Mouse (Mus musculus) B cell, adult (primary cell): Measurements from ENCODE around the gene Il20. TPM values are rescaled to one million over a fixed set of nuclear protein-coding genes. Genes with fewer than 3 reads are reported as not detected.

Experiments used
- total RNA-seq: library from RNA; stranded (reverse); gene quantifications from 4 replicates; pipeline ENCODE4 v1.2.4, GENCODE M21; 2023; ENCODE audit not compliant: inconsistent age

Il20 gene
- not detected in 4 replicates for total RNA-seq

DNA sequence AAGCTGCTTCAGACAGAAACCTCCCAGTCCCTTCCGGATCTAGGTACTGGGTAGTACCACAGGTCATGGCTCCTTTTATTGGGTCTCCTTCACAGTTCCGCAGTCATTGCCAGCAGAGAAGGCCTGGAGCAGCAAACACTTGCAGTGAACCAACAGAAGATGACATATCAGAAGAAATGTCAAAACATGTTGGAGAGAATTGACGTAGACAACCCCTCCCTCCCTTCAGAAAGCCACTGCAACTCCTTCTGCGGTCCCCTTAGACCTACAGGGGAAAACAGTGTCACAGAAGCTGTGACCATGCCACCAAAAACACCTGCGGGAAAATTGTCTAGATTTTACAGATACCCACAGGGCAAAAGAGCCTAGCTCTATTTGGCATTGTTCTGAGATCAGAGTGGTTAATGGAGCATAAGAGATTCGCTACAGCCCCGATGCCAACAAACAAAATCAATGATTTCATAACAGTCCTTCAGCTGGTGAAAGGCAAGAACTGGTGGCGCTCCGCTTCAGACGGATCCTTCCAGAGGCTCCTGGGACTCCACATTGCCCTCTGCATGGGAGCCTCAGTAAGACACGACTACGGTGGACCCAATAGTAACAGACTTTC, at the start of gene Il20:
Gene Il20, minus strand, starts transcription at position 51 of the 610 bp plus-strand sequence.

DNA sequence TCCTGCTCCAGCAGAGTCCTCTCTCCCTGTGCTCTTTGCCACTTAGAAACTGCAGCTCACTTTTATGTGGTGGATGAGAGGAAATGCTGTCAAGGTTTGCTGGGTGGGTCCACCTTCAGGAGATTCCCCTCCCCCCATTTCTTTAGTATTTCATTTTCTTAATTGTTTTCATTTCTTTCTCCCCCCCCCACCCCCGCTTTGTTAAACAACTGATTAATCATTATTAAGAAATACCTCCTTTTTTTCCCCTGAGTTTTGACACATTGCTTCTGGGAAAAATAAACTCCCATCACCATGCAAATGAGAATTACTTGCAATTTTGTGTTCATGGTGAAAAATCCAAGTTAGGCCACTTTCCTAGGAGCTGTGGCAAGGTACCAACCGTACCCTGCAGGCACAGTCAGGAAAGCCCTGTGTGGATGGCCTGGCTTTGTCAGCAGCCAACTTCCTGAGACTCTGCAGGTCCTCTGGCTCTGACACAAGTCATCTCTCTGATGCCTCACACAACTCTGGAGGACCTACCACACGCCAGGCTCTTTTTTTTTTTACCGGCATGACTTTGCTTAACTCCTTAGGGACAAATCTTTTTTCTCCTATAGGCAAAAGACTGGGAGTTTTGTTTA, 28.9 kb upstream of the Il20 start, which contains the start of gene Il19:
Gene Il19, minus strand, starts transcription at position 51 of the 623 bp plus-strand sequence.

DNA sequence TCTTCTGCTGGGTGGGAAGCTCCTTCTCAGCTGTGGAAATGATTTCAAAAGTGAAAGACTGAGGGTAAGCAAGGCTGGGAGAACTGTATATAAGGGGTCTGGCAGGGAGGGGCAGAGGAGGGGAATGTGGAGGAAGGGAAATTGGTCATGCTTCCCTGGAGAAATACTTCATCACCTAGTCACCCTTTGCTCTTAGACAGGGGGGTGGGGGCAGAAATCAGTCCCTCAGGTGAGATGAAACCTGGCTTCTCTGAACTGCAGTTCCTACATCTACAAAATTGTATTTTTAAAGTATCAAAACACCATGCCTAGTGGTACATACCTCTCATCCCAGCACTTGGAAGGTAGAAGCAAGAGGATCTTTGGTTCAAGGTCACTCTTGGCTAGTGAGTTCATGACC, 23.9 kb downstream of the Il20 start, which contains the start of gene Il24:
Gene Il24, minus strand, starts transcription at position 101 of the 400 bp plus-strand sequence.

DNA sequence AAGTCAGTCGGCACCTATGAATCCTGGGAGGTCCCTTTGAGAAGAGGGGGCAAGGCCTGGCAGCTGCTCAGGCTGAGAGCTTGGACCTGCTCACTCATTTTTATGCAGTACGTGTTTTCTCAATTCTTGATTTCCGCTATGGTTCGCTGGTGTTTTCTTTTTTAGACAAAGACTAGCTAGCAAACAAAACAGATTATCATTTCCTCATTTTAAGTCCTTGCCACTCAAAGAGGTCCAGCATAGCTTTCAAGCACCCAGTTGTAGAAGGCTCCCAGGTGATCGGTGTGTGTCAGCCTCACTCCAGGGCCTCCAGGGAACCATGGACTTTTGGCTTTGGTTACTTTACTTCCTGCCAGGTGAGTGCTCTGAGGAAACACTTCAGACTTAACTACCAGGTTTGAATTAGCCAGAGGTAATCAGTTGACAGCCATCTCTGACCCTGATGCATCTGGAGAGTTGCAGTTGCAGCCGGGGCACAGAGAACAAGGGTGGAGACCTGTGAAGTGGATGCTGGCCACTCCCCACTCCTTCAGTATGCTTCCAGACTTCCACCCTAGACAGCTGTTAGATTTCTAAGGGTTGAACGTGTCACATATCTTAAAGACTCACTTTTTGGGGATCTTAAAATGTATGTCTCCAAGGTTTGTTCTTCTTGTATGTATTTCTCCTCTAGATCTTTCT, 45.6 kb downstream of the Il20 start, which contains the start of gene Fcmr:
Gene Fcmr, plus strand, starts transcription at position 129 of the 681 bp plus-strand sequence.

Other genes starting within 250 kb of the Il20 start
- gene C4bp, start 249.8 kb downstream of the Il20 start, total RNA-seq = not detected in 4 replicates
- gene Gm29427, start 195.7 kb downstream of the Il20 start, total RNA-seq = not detected in 4 replicates
- 11.1 to 11.9 TPM (median 11.5 TPM) in 4 replicates for gene Yod1, start 194.1 kb downstream of the Il20 start, total RNA-seq
- 19.0 to 23.8 TPM (median 20.4 TPM) in 4 replicates for gene Pfkfb2, start 182.2 kb downstream of the Il20 start, total RNA-seq
- gene AA986860, start 179.5 kb downstream of the Il20 start, total RNA-seq = 0.42 to 2.1 TPM (median 0.72 TPM) in 4 replicates
- not detected in 4 replicates for gene Fcamr, start 110.5 kb downstream of the Il20 start, total RNA-seq
- gene Pigr, start 84.8 kb downstream of the Il20 start, total RNA-seq = 2.2 to 3.7 TPM (median 3.0 TPM) in 4 replicates
- 982 to 1,190 TPM (median 1,061 TPM) in 4 replicates for gene Fcmr, start 45.8 kb downstream of the Il20 start, total RNA-seq
- gene Il24, start 24.0 kb downstream of the Il20 start, total RNA-seq = not detected in 4 replicates
- gene Il19, start 28.7 kb upstream of the Il20 start, total RNA-seq = not detected in 4 replicates
- gene Il10, start 108.4 kb upstream of the Il20 start, total RNA-seq = 2.0 to 2.8 TPM (median 2.4 TPM) in 4 replicates
- gene Mapkapk2, start 186.4 kb upstream of the Il20 start, total RNA-seq = 99.3 to 101 TPM (median 100 TPM) in 4 replicates
- gene Dyrk3, start 226.9 kb upstream of the Il20 start, total RNA-seq = 30.8 to 40.6 TPM (median 37.6 TPM) in 4 replicates
- 36.5 to 44.6 TPM (median 41.4 TPM) in 4 replicates for gene Eif2d, start 241.7 kb upstream of the Il20 start, total RNA-seq